ENCODE assay signal across 19 mouse cellular contexts in the genomic region with DNA sequence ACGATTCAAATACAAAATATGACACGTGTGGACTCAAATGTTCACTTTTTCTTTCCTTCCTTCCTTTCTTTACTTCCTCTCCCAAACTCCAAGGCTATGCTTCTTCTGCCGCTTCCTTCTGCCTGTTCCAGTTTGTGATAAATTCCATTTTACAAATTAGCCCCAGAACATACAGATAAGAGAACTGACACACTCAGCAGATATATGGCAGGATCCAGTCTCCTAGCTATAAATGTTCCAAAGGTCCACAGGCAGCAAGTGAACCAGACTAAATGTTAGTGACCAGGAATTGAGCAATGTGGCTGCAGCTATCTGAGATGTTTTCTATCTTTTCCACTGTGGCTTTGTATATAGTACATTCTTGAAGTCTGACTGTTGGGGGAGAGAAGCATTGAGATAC.
"Had no signal": no experiment of that assay in that cellular context is flagged by ENCODE, and none has a peak within 500 bp of the region (broad histone marks: within the 10 kb centered on the region; RNA-seq: fewer than 3 reads in every experiment).

No protein-coding gene starts in this region.

- H3K4me3 ChIP-seq: midbrain, embryonic 10.5 days; midbrain, embryonic 12.5 days; myocyte; neural tube, embryonic 13.5 days; neural tube, embryonic 15.5 days had no signal

- H3K9ac ChIP-seq: lung, embryonic 14.5 days; midbrain, embryonic 12.5 days; neural tube, embryonic 13.5 days; neural tube, embryonic 15.5 days had no signal

- H3K36me3 ChIP-seq: midbrain, embryonic 10.5 days; midbrain, embryonic 12.5 days; neural tube, embryonic 13.5 days had no signal

- H3K4me2 ChIP-seq: lung, embryonic 14.5 days; midbrain, embryonic 12.5 days; neural tube, embryonic 13.5 days; neural tube, embryonic 15.5 days had no signal

- H3K9me3 ChIP-seq: midbrain, embryonic 10.5 days; midbrain, embryonic 12.5 days; neural tube, embryonic 13.5 days; neural tube, embryonic 15.5 days had no signal

- H3K4me1 ChIP-seq: midbrain, embryonic 10.5 days had no signal

- DNase-seq: lung, adult 18-20 months; lung, embryonic 14.5 days; lung, postnatal 10 days; lung, postnatal 4 days; midbrain, embryonic 14.5 days; retina, postnatal 1 day; right cerebral cortex, adult 18-20 months; right cerebral cortex, postnatal 25 days; right cerebral cortex, postnatal 4 days; spleen, adult 18-20 months; thymus, adult 18-20 months; thymus, postnatal 14 days; thymus, postnatal 36 days had no signal

- H3K27ac ChIP-seq: midbrain, embryonic 10.5 days; midbrain, embryonic 12.5 days; neural tube, embryonic 13.5 days; neural tube, embryonic 15.5 days had no signal

- H3K27me3 ChIP-seq: midbrain, embryonic 12.5 days; neural tube, embryonic 13.5 days; neural tube, embryonic 15.5 days had no signal

- ATAC-seq: midbrain, embryonic 16.5 days had no signal
